Mouse (Mus musculus) neutrophil, adult 5-6 weeks (primary cell): ENCODE data around the gene Drosha. TPM values are rescaled to one million over a fixed set of nuclear protein-coding genes. Genes with fewer than 3 reads are reported as not detected.
"Not testable (repeated sequence)": the region's sequence is repeated elsewhere in the genome, so short reads cannot be mapped to it uniquely, and the experiment has no call there.

Experiments used
- ATAC-seq: fragments of 151-379, 151-347 bp; 2 replicates; pipeline ENCODE4 v1.8.0; 2017; ENCODE audit warnings: mild to moderate bottlenecking, moderate TSS enrichment; ENCODE audit not compliant: insufficient number of reproducible peaks, poor library complexity, low FRiP score, severe bottlenecking; ENCODE audit errors: extremely low read depth
- total RNA-seq: library from RNA; stranded (forward); fragments of 200-1000 nt; gene quantifications from 2 replicates; pipeline ENCODE4 v1.2.3, GENCODE M21; 2017

The Drosha gene
- total RNA-seq = 8.6 and 15.5 TPM in 2 replicates

- peak; percentile 99 for ATAC-seq
Observed at GRCm38 (mm10) chr15:12824197-12824952, at the start of gene Drosha, which contains the start of gene 6030458C11Rik. Drosha (plus strand) TSS chr15:12824815. 6030458C11Rik (minus strand) TSS chr15:12824649.

GRCm38 (mm10) chr15:12781296-12781695 is 43.3 kb upstream of the Drosha start:
- ATAC-seq = no peak

GRCm38 (mm10) chr15:12781729-12782326 is 42.8 kb upstream of the Drosha start:
- no peak for ATAC-seq

GRCm38 (mm10) chr15:12788536-12788935 is 36.1 kb upstream of the Drosha start:
- no peak for ATAC-seq

- no peak for ATAC-seq
Observed at GRCm38 (mm10) chr15:12789406-12789867, 35.2 kb upstream of the Drosha start.

- ATAC-seq = no peak
Observed at GRCm38 (mm10) chr15:12794311-12794710, 30.3 kb upstream of the Drosha start.

GRCm38 (mm10) chr15:12795457-12795894 is 29.1 kb upstream of the Drosha start:
- peak; percentile 87; the same call in 1 of the 2 replicates for ATAC-seq

- no peak for ATAC-seq
Observed at GRCm38 (mm10) chr15:12795909-12796470, 28.6 kb upstream of the Drosha start.

- ATAC-seq = no peak
Observed at GRCm38 (mm10) chr15:12798043-12798442, 26.6 kb upstream of the Drosha start.

GRCm38 (mm10) chr15:12800405-12801141 is 24.0 kb upstream of the Drosha start:
- ATAC-seq = no peak

GRCm38 (mm10) chr15:12801142-12801506 is 23.5 kb upstream of the Drosha start:
- not testable (repeated sequence) for ATAC-seq

GRCm38 (mm10) chr15:12805071-12805470 is 19.5 kb upstream of the Drosha start:
- ATAC-seq = no peak

- ATAC-seq = no peak
Observed at GRCm38 (mm10) chr15:12807088-12807487, 17.5 kb upstream of the Drosha start.

- no peak for ATAC-seq
Observed at GRCm38 (mm10) chr15:12809305-12809704, 15.3 kb upstream of the Drosha start.

- ATAC-seq = no peak
Observed at GRCm38 (mm10) chr15:12812646-12813045, 12.0 kb upstream of the Drosha start.

GRCm38 (mm10) chr15:12817592-12817991 is 7.0 kb upstream of the Drosha start:
- no peak for ATAC-seq

GRCm38 (mm10) chr15:12822416-12823395 is 1.9 kb upstream of the Drosha start:
- ATAC-seq = no peak

- ATAC-seq = no peak
Observed at GRCm38 (mm10) chr15:12823455-12824119, 1.0 kb upstream of the Drosha start.
